Mouse (Mus musculus) forebrain, embryonic 13.5 days (tissue): Measurements from ENCODE around the gene Nfic. TPM values are rescaled to one million over a fixed set of nuclear protein-coding genes. Genes with fewer than 3 reads are reported as not detected.
"Not testable (repeated sequence)": the region's sequence is repeated elsewhere in the genome, so short reads cannot be mapped to it uniquely, and the experiment has no call there.

Experiments
- ATAC-seq: fragments of 200-750 bp; cut with Nextera tagmentation; 2 replicates; pipeline ENCODE4 v1.8.0; 2017
- H3K27ac ChIP-seq: fragments of 300-500 bp; sonication (generic); 2 replicates; pipeline ENCODE4 v1.5.1; 2015; ENCODE audit warnings: inconsistent platforms, mild to moderate bottlenecking, moderate library complexity
- H3K27me3 ChIP-seq: fragments of 300-500 bp; sonication (generic); 2 replicates; pipeline ENCODE4 v1.6.1; 2015; ENCODE audit warnings: mild to moderate bottlenecking, inconsistent platforms
- H3K36me3 ChIP-seq: fragments of 300-500 bp; sonication (generic); 2 replicates; pipeline ENCODE4 v1.6.1; 2015; ENCODE audit warnings: mild to moderate bottlenecking, inconsistent platforms; ENCODE audit not compliant: poor library complexity, severe bottlenecking
- H3K4me1 ChIP-seq: fragments of 300-500 bp; sonication (generic); 2 replicates; pipeline ENCODE4 v1.6.1; 2015; ENCODE audit warnings: inconsistent platforms
- H3K4me2 ChIP-seq: fragments of 300-500 bp; sonication (generic); 2 replicates; pipeline ENCODE4 v1.6.1; 2015; ENCODE audit warnings: inconsistent platforms, mild to moderate bottlenecking, moderate library complexity
- H3K4me3 ChIP-seq: fragments of 300-500 bp; sonication (generic); 2 replicates; pipeline ENCODE4 v1.5.1; 2015; ENCODE audit warnings: mild to moderate bottlenecking, inconsistent platforms
- H3K9ac ChIP-seq: fragments of 300-500 bp; sonication (generic); 2 replicates; pipeline ENCODE4 v1.6.1; 2015; ENCODE audit warnings: mild to moderate bottlenecking, inconsistent platforms
- H3K9me3 ChIP-seq: fragments of 300-500 bp; sonication (generic); replicated peaks from 2 replicates; pipeline ENCODE4 v1.6.1; 2016; ENCODE audit warnings: inconsistent platforms
- WGBS: fragments of 180-500 bp; shearing (Covaris S2); methylation state at CpG from one replicate; pipeline ENCODE4 v1.1.7; 2015; 5-methylcytosine and 5-hydroxymethylcytosine counted together
- polyA plus RNA-seq: library from polyadenylated mRNA; unstranded; fragments of >200 nt; fragmentation: Nextera tagmentation; extraction: Ambion mirVana; gene quantifications from 2 replicates; pipeline ENCODE4 v1.2.1, GENCODE M21; 2015

Nfic gene
- polyA plus RNA-seq, 1 experiment from 2014 or later: 18.5 TPM

GRCm38 (mm10) chr10:81454106-81454505 is 1.3 kb downstream of the Nfic start:
- Histone ChIP-seq H3K36me3 (no peaks in the 10 kb centered on the region), H3K9me3 (no peaks in the 10 kb centered on the region), H3K27me3 (peaks cover 92% of the 10 kb centered on the region), H3K4me1 (no peaks in the 10 kb centered on the region), H3K4me2 (no peak overlapping the region), H3K9ac (no peak overlapping the region), H3K27ac (no peak overlapping the region), H3K4me3 (no peak overlapping the region)
- 74% methylated on average over 2 of the region's 2 CpGs for WGBS
- no peak for ATAC-seq

- WGBS: 3% methylated on average over 14 of the region's 14 CpGs
- no peak overlapping the region for H3K9ac ChIP-seq
- no peak overlapping the region for H3K27ac ChIP-seq
- no peak for ATAC-seq
- peaks cover 87% of the 10 kb centered on the region for H3K27me3 ChIP-seq
- H3K4me2 ChIP-seq: no peak overlapping the region
- H3K36me3 ChIP-seq: no peaks in the 10 kb centered on the region
- no peak overlapping the region for H3K4me3 ChIP-seq
- H3K4me1 ChIP-seq: no peaks in the 10 kb centered on the region
- H3K9me3 ChIP-seq: no peaks in the 10 kb centered on the region
Measured at GRCm38 (mm10) chr10:81452947-81453288, 2.5 kb downstream of the Nfic start.

GRCm38 (mm10) chr10:81452237-81452946 is 3.0 kb downstream of the Nfic start:
- WGBS: 9% methylated on average over 36 of the region's 36 CpGs
- no peak overlapping the region for H3K4me2 ChIP-seq
- no peaks in the 10 kb centered on the region for H3K36me3 ChIP-seq
- no peak overlapping the region for H3K27ac ChIP-seq
- H3K4me3 ChIP-seq: 0 out of 2 replicates have a peak overlapping the region, but pooled peaks have one; percentile 2
- 0 out of 2 replicates have a peak overlapping the region, but pooled peaks have one; percentile 1 for H3K9ac ChIP-seq
- no peaks in the 10 kb centered on the region for H3K4me1 ChIP-seq
- H3K27me3 ChIP-seq: peaks cover 82% of the 10 kb centered on the region
- no peak for ATAC-seq
- H3K9me3 ChIP-seq: no peaks in the 10 kb centered on the region

GRCm38 (mm10) chr10:81451365-81451745 is 4.1 kb downstream of the Nfic start:
- Histone ChIP-seq H3K36me3 (no peaks in the 10 kb centered on the region), H3K4me2 (no peak overlapping the region), H3K9ac (no peak overlapping the region), H3K9me3 (no peaks in the 10 kb centered on the region), H3K27ac (no peak overlapping the region), H3K27me3 (peaks cover 74% of the 10 kb centered on the region), H3K4me3 (no peak overlapping the region), H3K4me1 (no peaks in the 10 kb centered on the region)
- ATAC-seq: no peak
- WGBS: 71% methylated on average over 6 of the region's 6 CpGs

GRCm38 (mm10) chr10:81450641-81451364 is 4.6 kb downstream of the Nfic start:
- no peaks in the 10 kb centered on the region for H3K36me3 ChIP-seq
- H3K9ac ChIP-seq: no peak overlapping the region
- no peak overlapping the region for H3K4me2 ChIP-seq
- no peak overlapping the region for H3K4me3 ChIP-seq
- 67% methylated on average over 9 of the region's 9 CpGs for WGBS
- H3K27me3 ChIP-seq: peaks cover 70% of the 10 kb centered on the region
- H3K27ac ChIP-seq: no peak overlapping the region
- H3K9me3 ChIP-seq: no peaks in the 10 kb centered on the region
- H3K4me1 ChIP-seq: no peaks in the 10 kb centered on the region
- no peak for ATAC-seq

GRCm38 (mm10) chr10:81450140-81450539 is 5.3 kb downstream of the Nfic start:
- peak; percentile 61 for ATAC-seq
- no peak overlapping the region for H3K9ac ChIP-seq
- H3K4me2 ChIP-seq: no peak overlapping the region
- H3K9me3 ChIP-seq: no peaks in the 10 kb centered on the region
- H3K36me3 ChIP-seq: no peaks in the 10 kb centered on the region
- peaks cover 64% of the 10 kb centered on the region for H3K27me3 ChIP-seq
- H3K27ac ChIP-seq: no peak overlapping the region
- 2% methylated on average over 7 of the region's 7 CpGs for WGBS
- no peak overlapping the region for H3K4me3 ChIP-seq
- no peaks in the 10 kb centered on the region for H3K4me1 ChIP-seq

GRCm38 (mm10) chr10:81445516-81445915 is 9.9 kb downstream of the Nfic start:
- not testable (repeated sequence) for H3K4me2 ChIP-seq, H3K9me3 ChIP-seq, H3K27ac ChIP-seq, H3K36me3 ChIP-seq, H3K4me3 ChIP-seq, H3K4me1 ChIP-seq, ATAC-seq, H3K9ac ChIP-seq
- H3K27me3 ChIP-seq: peaks cover 17% of the 10 kb centered on the region
- 38% methylated on average over 2 of the region's 2 CpGs for WGBS

GRCm38 (mm10) chr10:81441019-81441418 is 14.4 kb downstream of the Nfic start:
- Histone ChIP-seq H3K4me3 (no peak overlapping the region), H3K9ac (no peak overlapping the region), H3K4me1 (peaks cover under 1% of the 10 kb centered on the region; the same call in 1 of the 2 replicates), H3K4me2 (no peak overlapping the region), H3K27ac (no peak overlapping the region), H3K27me3 (peaks cover 4% of the 10 kb centered on the region; the same call in 1 of the 2 replicates), H3K36me3 (no peaks in the 10 kb centered on the region), H3K9me3 (no peaks in the 10 kb centered on the region)
- no peak for ATAC-seq

- no peak overlapping the region for H3K4me3 ChIP-seq
- WGBS: 72% methylated on average over 3 of the region's 3 CpGs
- H3K36me3 ChIP-seq: no peaks in the 10 kb centered on the region
- no peaks in the 10 kb centered on the region for H3K9me3 ChIP-seq
- peaks cover 38% of the 10 kb centered on the region for H3K4me1 ChIP-seq
- H3K9ac ChIP-seq: peak overlapping the region; percentile 45
- peaks cover 4% of the 10 kb centered on the region; the same call in 1 of the 2 replicates for H3K27me3 ChIP-seq
- ATAC-seq: no peak
- H3K4me2 ChIP-seq: no peak overlapping the region
- H3K27ac ChIP-seq: peak overlapping the region; percentile 54
Measured at GRCm38 (mm10) chr10:81435436-81435835, 20.0 kb downstream of the Nfic start.

GRCm38 (mm10) chr10:81434361-81435263 is 20.8 kb downstream of the Nfic start:
- no peak overlapping the region for H3K4me3 ChIP-seq
- H3K27ac ChIP-seq: peak overlapping the region; percentile 54
- H3K36me3 ChIP-seq: no peaks in the 10 kb centered on the region
- no peaks in the 10 kb centered on the region; the same call in 1 of the 2 replicates for H3K27me3 ChIP-seq
- ATAC-seq: no peak
- H3K9ac ChIP-seq: peak overlapping the region; percentile 45
- H3K4me1 ChIP-seq: peaks cover 41% of the 10 kb centered on the region
- 71% methylated on average over 15 of the region's 15 CpGs for WGBS
- no peak overlapping the region for H3K4me2 ChIP-seq
- H3K9me3 ChIP-seq: no peaks in the 10 kb centered on the region

GRCm38 (mm10) chr10:81433541-81434289 is 21.7 kb downstream of the Nfic start:
- H3K4me2 ChIP-seq: no peak overlapping the region
- H3K27ac ChIP-seq: peak overlapping the region; percentile 28; the same call in 1 of the 2 replicates
- peaks cover 49% of the 10 kb centered on the region for H3K4me1 ChIP-seq
- no peak overlapping the region for H3K9ac ChIP-seq
- no peaks in the 10 kb centered on the region for H3K27me3 ChIP-seq
- no peak overlapping the region for H3K4me3 ChIP-seq
- H3K36me3 ChIP-seq: no peaks in the 10 kb centered on the region
- ATAC-seq: no peak
- H3K9me3 ChIP-seq: no peaks in the 10 kb centered on the region
- WGBS: 79% methylated on average over 26 of the region's 26 CpGs
